Mouse (Mus musculus): ENCODE measurements around the gene Ccdc88c. TPM values are rescaled to one million over a fixed set of nuclear protein-coding genes. Genes with fewer than 3 reads are reported as not detected.

Gene Ccdc88c
- polyA plus RNA-seq, 1 experiment from 2014 or later = 13.3 TPM

- H3K9me3 ChIP-seq (ENCODE audit: control insufficient read depth, low read depth, low read length) = no peaks in the 10 kb centered on the region
- H3K4me1 ChIP-seq (ENCODE audit: control insufficient read depth, insufficient read depth, low read length) = no peaks in the 10 kb centered on the region
- ATAC-seq (ENCODE audit: insufficient number of reproducible peaks, insufficient read depth, low FRiP score, low read depth) = no peak
- no peak overlapping the region for H3K9ac ChIP-seq (replicated peaks; ENCODE audit: low read depth, low read length)
- peaks cover 11% of the 10 kb centered on the region for H3K36me3 ChIP-seq (ENCODE audit: control insufficient read depth, insufficient read depth, low read length)
- 80% methylated on average over 12 of the region's 12 CpGs for WGBS
- no peak overlapping the region for H3K4me2 ChIP-seq (replicated peaks; ENCODE audit: low read depth, low read length)
- H3K27ac ChIP-seq (ENCODE audit: low read length) = no peak overlapping the region
- H3K4me3 ChIP-seq (ENCODE audit: low read depth, low read length) = no peak overlapping the region
- no peaks in the 10 kb centered on the region for H3K27me3 ChIP-seq (ENCODE audit: control insufficient read depth, insufficient read depth, low read length)
These were observed 82.9 kb downstream of the Ccdc88c start for GRCm38 (mm10) chr12:100945948-100946347.

DNA sequence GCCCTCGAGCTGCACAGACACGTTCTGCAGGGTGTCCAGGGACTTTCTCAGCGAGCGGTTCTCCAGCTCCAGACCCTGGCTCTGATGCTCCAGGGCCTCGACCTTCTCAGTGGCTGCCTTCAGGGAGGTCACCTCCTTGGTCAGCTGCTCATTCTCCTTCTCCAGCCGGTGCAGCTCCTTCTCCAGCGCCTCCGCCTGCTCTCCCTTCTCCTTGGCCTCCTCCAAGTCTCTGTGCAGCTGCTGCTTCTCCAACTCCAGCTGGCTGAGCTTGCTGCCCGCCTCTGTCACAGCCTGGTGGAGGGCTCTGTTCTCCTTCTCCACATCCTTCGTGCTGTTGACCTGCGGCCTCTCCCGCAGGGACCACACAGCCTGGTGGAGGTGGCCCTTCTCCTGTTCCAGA, 83.4 kb downstream of the Ccdc88c start:
- H3K9ac ChIP-seq (replicated peaks; ENCODE audit: low read depth, low read length) = no peak overlapping the region
- H3K9me3 ChIP-seq (ENCODE audit: control insufficient read depth, low read depth, low read length) = no peaks in the 10 kb centered on the region
- H3K4me2 ChIP-seq (replicated peaks; ENCODE audit: low read depth, low read length) = no peak overlapping the region
- peaks cover 12% of the 10 kb centered on the region for H3K36me3 ChIP-seq (ENCODE audit: control insufficient read depth, insufficient read depth, low read length)
- no peak overlapping the region for H3K27ac ChIP-seq (ENCODE audit: low read length)
- no peaks in the 10 kb centered on the region for H3K27me3 ChIP-seq (ENCODE audit: control insufficient read depth, insufficient read depth, low read length)
- peak; percentile 33; the same call in 1 of the 2 replicates for ATAC-seq (ENCODE audit: insufficient number of reproducible peaks, insufficient read depth, low FRiP score, low read depth)
- no peaks in the 10 kb centered on the region for H3K4me1 ChIP-seq (ENCODE audit: control insufficient read depth, insufficient read depth, low read length)
- H3K4me3 ChIP-seq (ENCODE audit: low read depth, low read length) = no peak overlapping the region
- 78% methylated on average over 12 of the region's 12 CpGs for WGBS

- Histone ChIP-seq H3K4me2 (replicated peaks; ENCODE audit: low read depth, low read length) (no peak overlapping the region), H3K36me3 (ENCODE audit: control insufficient read depth, insufficient read depth, low read length) (peaks cover 15% of the 10 kb centered on the region), H3K27ac (ENCODE audit: low read length) (no peak overlapping the region), H3K4me3 (ENCODE audit: low read depth, low read length) (no peak overlapping the region), H3K9me3 (ENCODE audit: control insufficient read depth, low read depth, low read length) (no peaks in the 10 kb centered on the region), H3K27me3 (ENCODE audit: control insufficient read depth, insufficient read depth, low read length) (no peaks in the 10 kb centered on the region), H3K9ac (replicated peaks; ENCODE audit: low read depth, low read length) (no peak overlapping the region), H3K4me1 (ENCODE audit: control insufficient read depth, insufficient read depth, low read length) (no peaks in the 10 kb centered on the region)
- WGBS = 78% methylated on average over 21 of the region's 21 CpGs
- no peak for ATAC-seq (ENCODE audit: insufficient number of reproducible peaks, insufficient read depth, low FRiP score, low read depth)
These were observed 83.9 kb downstream of the Ccdc88c start for GRCm38 (mm10) chr12:100944921-100945336.

DNA sequence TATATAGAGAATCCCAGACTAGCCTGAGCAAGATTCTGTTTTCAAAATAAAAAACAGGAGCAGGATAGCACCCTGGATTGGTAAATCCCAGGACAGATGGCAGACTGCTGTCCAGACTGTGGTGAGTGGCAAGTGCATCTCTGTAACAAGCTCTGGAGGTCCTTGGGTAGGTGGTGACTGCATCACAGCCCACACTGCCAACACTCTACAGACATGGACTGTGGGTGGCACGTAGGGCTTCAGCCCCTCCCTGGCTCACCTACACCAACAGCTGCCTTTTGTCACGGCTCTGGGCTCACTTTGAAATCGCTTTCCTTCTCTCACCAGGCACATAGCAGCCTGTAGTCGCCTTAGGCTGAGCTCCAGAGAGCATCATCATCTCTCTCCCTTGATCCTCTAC, 85.7 kb downstream of the Ccdc88c start:
- Histone ChIP-seq H3K36me3 (ENCODE audit: control insufficient read depth, insufficient read depth, low read length) (peaks cover 15% of the 10 kb centered on the region), H3K4me1 (ENCODE audit: control insufficient read depth, insufficient read depth, low read length) (no peaks in the 10 kb centered on the region), H3K9ac (replicated peaks; ENCODE audit: low read depth, low read length) (no peak overlapping the region), H3K4me2 (replicated peaks; ENCODE audit: low read depth, low read length) (no peak overlapping the region), H3K27ac (ENCODE audit: low read length) (no peak overlapping the region), H3K9me3 (ENCODE audit: control insufficient read depth, low read depth, low read length) (no peaks in the 10 kb centered on the region), H3K27me3 (ENCODE audit: control insufficient read depth, insufficient read depth, low read length) (no peaks in the 10 kb centered on the region), H3K4me3 (ENCODE audit: low read depth, low read length) (no peak overlapping the region)
- ATAC-seq (ENCODE audit: insufficient number of reproducible peaks, insufficient read depth, low FRiP score, low read depth) = no peak
- WGBS = 58% methylated on average over 4 of the region's 4 CpGs

- H3K4me2 ChIP-seq (replicated peaks; ENCODE audit: low read depth, low read length) = no peak overlapping the region
- peaks cover 7% of the 10 kb centered on the region for H3K36me3 ChIP-seq (ENCODE audit: control insufficient read depth, insufficient read depth, low read length)
- 83% methylated on average over 3 of the region's 3 CpGs for WGBS
These were observed 87.5 kb downstream of the Ccdc88c start for GRCm38 (mm10) chr12:100941361-100941760.

DNA sequence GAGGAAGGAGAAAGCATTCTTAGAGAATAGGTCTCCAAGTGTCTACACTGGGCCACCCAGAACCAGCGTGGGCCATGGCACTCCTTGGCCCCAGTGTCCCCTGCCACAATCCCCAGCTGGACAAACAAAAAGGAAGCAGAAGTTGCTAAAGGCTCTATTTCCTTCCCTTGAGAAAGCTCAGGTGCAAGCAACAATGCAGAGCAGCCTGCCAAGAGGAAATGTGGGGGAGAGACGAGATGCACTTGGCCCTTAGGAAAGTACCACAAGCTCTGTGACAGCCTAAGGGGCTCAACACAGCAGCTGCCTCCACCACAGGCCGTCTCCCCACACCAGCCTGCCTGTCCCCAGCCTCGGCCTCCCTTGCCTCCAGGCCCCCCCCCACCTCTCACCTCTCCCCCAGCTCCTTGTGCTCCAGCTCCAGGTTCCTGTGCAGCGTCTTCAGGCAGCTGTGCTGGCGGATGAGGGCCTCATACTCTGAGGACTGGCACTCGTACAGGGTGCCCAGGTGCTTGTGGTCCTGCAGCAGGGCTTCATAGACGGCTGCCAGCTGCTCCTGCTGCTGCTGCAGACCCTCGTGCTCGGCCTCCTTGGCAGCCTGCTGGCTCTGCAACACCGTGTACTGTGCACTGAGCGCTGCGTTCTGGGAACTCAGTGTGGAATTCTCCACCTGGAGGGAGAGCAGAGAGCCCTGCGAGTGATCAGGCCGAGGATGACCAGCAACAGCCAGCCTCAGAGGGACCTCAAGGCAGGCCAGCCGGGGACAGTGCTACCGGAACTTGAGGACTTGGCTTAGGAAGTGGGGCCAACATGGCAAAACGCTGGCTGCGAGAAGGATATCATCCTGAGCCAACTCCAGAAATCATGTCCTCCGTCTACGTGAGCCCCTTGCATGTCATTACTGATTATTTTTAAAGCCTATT, 91.2 kb downstream of the Ccdc88c start:
- no peak overlapping the region for H3K4me3 ChIP-seq (ENCODE audit: low read depth, low read length)
- no peaks in the 10 kb centered on the region for H3K27me3 ChIP-seq (ENCODE audit: control insufficient read depth, insufficient read depth, low read length)
- 61% methylated on average over 21 of the region's 21 CpGs for WGBS
- H3K4me1 ChIP-seq (ENCODE audit: control insufficient read depth, insufficient read depth, low read length) = 0 out of 2 replicates have a peak, but pooled peaks cover 3% of the 10 kb centered on the region
- H3K4me2 ChIP-seq (replicated peaks; ENCODE audit: low read depth, low read length) = no peak overlapping the region
- peaks cover 7% of the 10 kb centered on the region; the same call in 1 of the 2 replicates for H3K36me3 ChIP-seq (ENCODE audit: control insufficient read depth, insufficient read depth, low read length)
- peak overlapping the region; percentile 11; the same call in 1 of the 2 replicates for H3K27ac ChIP-seq (ENCODE audit: low read length)
- ATAC-seq (ENCODE audit: insufficient number of reproducible peaks, insufficient read depth, low FRiP score, low read depth) = no peak; the same call in 1 of the 2 replicates
- no peaks in the 10 kb centered on the region for H3K9me3 ChIP-seq (ENCODE audit: control insufficient read depth, low read depth, low read length)
- H3K9ac ChIP-seq (replicated peaks; ENCODE audit: low read depth, low read length) = no peak overlapping the region

More at GRCm38 (mm10) chr12:100941361-100941760, 87.5 kb downstream of the Ccdc88c start:
- no peak for ATAC-seq (ENCODE audit: insufficient number of reproducible peaks, insufficient read depth, low FRiP score, low read depth)
- H3K4me1 ChIP-seq (ENCODE audit: control insufficient read depth, insufficient read depth, low read length) = 0 out of 2 replicates have a peak, but pooled peaks cover 3% of the 10 kb centered on the region
- H3K4me3 ChIP-seq (ENCODE audit: low read depth, low read length) = no peak overlapping the region
- H3K27ac ChIP-seq (ENCODE audit: low read length) = no peak overlapping the region
- H3K9ac ChIP-seq (replicated peaks; ENCODE audit: low read depth, low read length) = no peak overlapping the region
- no peaks in the 10 kb centered on the region for H3K9me3 ChIP-seq (ENCODE audit: control insufficient read depth, low read depth, low read length)
- H3K27me3 ChIP-seq (ENCODE audit: control insufficient read depth, insufficient read depth, low read length) = no peaks in the 10 kb centered on the region

DNA sequence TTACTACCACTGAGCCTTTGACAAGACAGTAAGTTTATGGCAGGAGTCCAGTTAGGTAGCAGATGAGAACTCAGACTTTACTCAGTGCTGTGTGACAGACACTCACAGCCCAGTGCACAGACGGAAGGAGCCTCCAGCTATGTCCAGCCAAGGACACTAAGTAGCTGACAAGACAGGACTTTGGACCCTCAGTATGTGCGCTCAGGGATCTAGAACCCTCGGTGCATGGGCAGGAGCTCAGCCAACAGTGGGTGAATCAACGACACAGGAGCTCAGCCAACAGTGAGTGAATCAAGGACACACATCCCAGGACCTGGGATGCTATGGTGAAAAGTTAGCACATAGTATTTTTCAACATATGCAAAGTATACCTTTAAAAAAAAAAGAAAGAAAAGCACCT, 92.1 kb downstream of the Ccdc88c start:
- Histone ChIP-seq H3K27me3 (ENCODE audit: control insufficient read depth, insufficient read depth, low read length) (no peaks in the 10 kb centered on the region), H3K27ac (ENCODE audit: low read length) (no peak overlapping the region), H3K36me3 (ENCODE audit: control insufficient read depth, insufficient read depth, low read length) (peaks cover 7% of the 10 kb centered on the region; the same call in 1 of the 2 replicates), H3K9me3 (ENCODE audit: control insufficient read depth, low read depth, low read length) (no peaks in the 10 kb centered on the region), H3K4me1 (ENCODE audit: control insufficient read depth, insufficient read depth, low read length) (0 out of 2 replicates have a peak, but pooled peaks cover 3% of the 10 kb centered on the region), H3K4me2 (replicated peaks; ENCODE audit: low read depth, low read length) (no peak overlapping the region), H3K4me3 (ENCODE audit: low read depth, low read length) (no peak overlapping the region), H3K9ac (replicated peaks; ENCODE audit: low read depth, low read length) (no peak overlapping the region)
- 73% methylated on average over 4 of the region's 4 CpGs for WGBS
- ATAC-seq (ENCODE audit: insufficient number of reproducible peaks, insufficient read depth, low FRiP score, low read depth) = no peak

- H3K36me3 ChIP-seq (ENCODE audit: control insufficient read depth, insufficient read depth, low read length) = peaks cover 4% of the 10 kb centered on the region
- 17% methylated on average over 2 of the region's 2 CpGs for WGBS
These were observed 92.7 kb downstream of the Ccdc88c start for GRCm38 (mm10) chr12:100936116-100936515.

More at GRCm38 (mm10) chr12:100936116-100936515, 92.7 kb downstream of the Ccdc88c start:
- Histone ChIP-seq H3K4me3 (ENCODE audit: low read depth, low read length) (no peak overlapping the region), H3K9ac (replicated peaks; ENCODE audit: low read depth, low read length) (no peak overlapping the region), H3K4me1 (ENCODE audit: control insufficient read depth, insufficient read depth, low read length) (0 out of 2 replicates have a peak, but pooled peaks cover 3% of the 10 kb centered on the region), H3K9me3 (ENCODE audit: control insufficient read depth, low read depth, low read length) (no peaks in the 10 kb centered on the region), H3K4me2 (replicated peaks; ENCODE audit: low read depth, low read length) (no peak overlapping the region), H3K27me3 (ENCODE audit: control insufficient read depth, insufficient read depth, low read length) (no peaks in the 10 kb centered on the region), H3K27ac (ENCODE audit: low read length) (no peak overlapping the region)
- 0 out of 2 replicates have a peak, but pooled peaks have one; percentile 26 for ATAC-seq (ENCODE audit: insufficient number of reproducible peaks, insufficient read depth, low FRiP score, low read depth)
